Mouse (Mus musculus): ENCODE data around the gene Sema6b. TPM values are rescaled to one million over a fixed set of nuclear protein-coding genes. Genes with fewer than 3 reads are reported as not detected.

Gene Sema6b
- 1 to 10 TPM; 1.9 to 4.2 TPM for total RNA-seq (2021)
- long read RNA-seq, experiment 1, partial matches to known transcripts: 0 of 5 reads
- long read RNA-seq, experiment 1, other reads (novel, unspliced or antisense): 5 of 5 reads
- long read RNA-seq, experiment 2, partial matches to known transcripts: 0 of 3 reads
- long read RNA-seq, experiment 2, other reads (novel, unspliced or antisense): 2 of 3 reads

GRCm38 (mm10) chr17:56139858-56140595 is at the start of gene Sema6b:
Gene Sema6b, minus strand, starts transcription at chr17:56140343.
- peak; percentile 39 for DNase-seq

- peak; percentile 69 for DNase-seq
Observed at GRCm38 (mm10) chr17:56185281-56186141, 45.4 kb upstream of the Sema6b start.

GRCm38 (mm10) chr17:56183658-56184103 is 43.5 kb upstream of the Sema6b start, which contains the start of gene Mydgf:
Gene Mydgf, minus strand, starts transcription at chr17:56183920.
- peak; percentile 95 for DNase-seq

GRCm38 (mm10) chr17:56182975-56183657 is 43.0 kb upstream of the Sema6b start:
- no peak for DNase-seq

- no peak for DNase-seq
Observed at GRCm38 (mm10) chr17:56175416-56175815, 35.3 kb upstream of the Sema6b start.

- no peak for DNase-seq
Observed at GRCm38 (mm10) chr17:56173401-56174046, 33.4 kb upstream of the Sema6b start.

- DNase-seq: no peak
Observed at GRCm38 (mm10) chr17:56171881-56172280, 31.7 kb upstream of the Sema6b start.

- DNase-seq: no peak
Observed at GRCm38 (mm10) chr17:56171456-56171855, 31.3 kb upstream of the Sema6b start.

GRCm38 (mm10) chr17:56170636-56171035 is 30.5 kb upstream of the Sema6b start:
- no peak for DNase-seq

GRCm38 (mm10) chr17:56169830-56170229 is 29.7 kb upstream of the Sema6b start:
- DNase-seq: no peak

- DNase-seq: no peak
Observed at GRCm38 (mm10) chr17:56165671-56166070, 25.5 kb upstream of the Sema6b start.

- no peak for DNase-seq
Observed at GRCm38 (mm10) chr17:56164510-56164909, 24.4 kb upstream of the Sema6b start.

GRCm38 (mm10) chr17:56163523-56164102 is 23.5 kb upstream of the Sema6b start:
- no peak for DNase-seq

GRCm38 (mm10) chr17:56162231-56162774 is 22.2 kb upstream of the Sema6b start, which contains the start of gene Tnfaip8l1:
Gene Tnfaip8l1, plus strand, starts transcription at chr17:56162477.
- peak; percentile 93 for DNase-seq

- DNase-seq: peak; percentile 48
Observed at GRCm38 (mm10) chr17:56159729-56160128, 19.6 kb upstream of the Sema6b start.

GRCm38 (mm10) chr17:56153643-56154042 is 13.5 kb upstream of the Sema6b start:
- DNase-seq: peak; percentile 47

- no peak for DNase-seq
Observed at GRCm38 (mm10) chr17:56149897-56150296, 9.8 kb upstream of the Sema6b start.

- DNase-seq: no peak
Observed at GRCm38 (mm10) chr17:56148790-56149618, 8.9 kb upstream of the Sema6b start.

- no peak for DNase-seq
Observed at GRCm38 (mm10) chr17:56148280-56148679, 8.1 kb upstream of the Sema6b start.

GRCm38 (mm10) chr17:56147420-56147819 is 7.3 kb upstream of the Sema6b start:
- DNase-seq: no peak

Measured in gastrocnemius, postnatal 25 days (tissue).